Mouse (Mus musculus) limb, embryonic 14.5 days (tissue): ENCODE measurements around the gene Myt1l. TPM values are rescaled to one million over a fixed set of nuclear protein-coding genes. Genes with fewer than 3 reads are reported as not detected.

Source experiments
- ATAC-seq: fragments of 200-750 bp; cut with Nextera tagmentation; 2 replicates; pipeline ENCODE4 v1.8.0; 2017; ENCODE audit warnings: low read depth, moderate number of reproducible peaks, moderate TSS enrichment; ENCODE audit not compliant: low FRiP score
- DNase-seq: peaks from one replicate; pipeline ENCODE4 v3.0.0-alpha.2; 2015; ENCODE audit warnings: low spot score
- H3K27ac ChIP-seq: fragments of 300-500 bp; sonication (generic); replicated peaks from 2 replicates; pipeline ENCODE4 v1.5.1; 2014; ENCODE audit warnings: low read depth, mild to moderate bottlenecking, low read length, moderate library complexity, mixed read lengths
- H3K27me3 ChIP-seq: fragments of 300-500 bp; sonication (generic); 2 replicates; pipeline ENCODE4 v1.6.1; 2014; ENCODE audit warnings: low read length, mixed read lengths; ENCODE audit not compliant: control insufficient read depth, insufficient read depth
- H3K36me3 ChIP-seq: fragments of 300-500 bp; sonication (generic); 2 replicates; pipeline ENCODE4 v1.6.1; 2014; ENCODE audit warnings: mild to moderate bottlenecking, low read length, moderate library complexity, mixed read lengths; ENCODE audit not compliant: control insufficient read depth, insufficient read depth
- H3K4me1 ChIP-seq: fragments of 300-500 bp; sonication (generic); 2 replicates; pipeline ENCODE4 v1.6.1; 2014; ENCODE audit warnings: antibody characterized with exemption, low read length, mixed read lengths; ENCODE audit not compliant: control insufficient read depth, insufficient read depth
- H3K4me2 ChIP-seq: fragments of 300-500 bp; sonication (generic); replicated peaks from 2 replicates; pipeline ENCODE4 v1.6.1; 2014; ENCODE audit warnings: low read depth, mild to moderate bottlenecking, low read length, moderate library complexity; ENCODE audit not compliant: severe bottlenecking
- H3K4me3 ChIP-seq: fragments of 300-500 bp; sonication (generic); replicated peaks from 2 replicates; pipeline ENCODE4 v1.5.1; 2014; ENCODE audit warnings: low read length
- H3K9ac ChIP-seq: fragments of 300-500 bp; sonication (generic); 2 replicates; pipeline ENCODE4 v1.6.1; 2014; ENCODE audit warnings: mild to moderate bottlenecking, low read depth, low read length, moderate library complexity; ENCODE audit not compliant: severe bottlenecking
- H3K9me3 ChIP-seq: fragments of 300-500 bp; sonication (generic); 2 replicates; pipeline ENCODE4 v1.6.1; 2016; ENCODE audit warnings: low read length; ENCODE audit not compliant: control insufficient read depth
- POLR2A ChIP-seq: fragments of 200-500 bp; IDR thresholded peaks from 2 replicates; pipeline ENCODE4 v1.8.0; 2012; ENCODE audit warnings: inconsistent platforms, mild to moderate bottlenecking, moderate library complexity, borderline replicate concordance; ENCODE audit not compliant: insufficient read depth, insufficient read length; ENCODE audit errors: extremely low read depth
- WGBS: fragments of 180-500 bp; shearing (Covaris S2); extraction: QIAGEN DNeasy Blood & Tissue Kit; methylation state at CpG from one replicate; pipeline ENCODE4 v1.1.7; 2014; 5-methylcytosine and 5-hydroxymethylcytosine counted together
- polyA plus RNA-seq, 2 experiments: library from polyadenylated mRNA; depleted of rRNA in 1 of 2; stranded (reverse) in 1 of 2; unstranded in 1 of 2; fragments of >200 nt; fragmentation: Nextera tagmentation in 1 of 2; extraction: Ambion mirVana in 1 of 2; gene quantifications; 2 replicates each; pipeline versions ENCODE4 v1.2.1 to v1.2.3; 2012 to 2014

Gene Myt1l
- polyA plus RNA-seq, 2 experiments = 0.18 TPM; not detected in 1

DNA sequence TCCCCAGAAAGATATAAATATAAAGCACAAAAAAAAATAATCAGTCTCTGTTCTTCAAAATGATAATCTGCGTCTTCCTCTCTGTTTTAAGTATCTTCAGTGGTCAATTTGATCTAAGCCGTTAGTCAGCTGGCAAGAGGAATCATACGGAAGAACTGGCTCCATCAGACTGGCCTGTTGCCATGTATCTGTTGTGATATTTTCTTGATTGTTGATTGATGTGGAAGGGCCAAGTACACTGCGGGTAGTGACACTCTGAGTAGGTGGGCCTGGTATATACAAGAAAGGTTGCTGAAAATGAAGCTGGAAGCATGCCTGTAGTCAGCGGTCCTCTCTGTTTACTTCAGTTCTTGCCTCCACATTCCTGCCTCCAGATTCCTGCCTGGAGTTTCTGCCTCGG is 213.0 kb downstream of the Myt1l start:
- ATAC-seq (no peak), DNase-seq (no peak)
- TF ChIP-seq POLR2A = no peak
- Histone ChIP-seq H3K36me3 (no peaks in the 10 kb centered on the region), H3K27me3 (no peaks in the 10 kb centered on the region), H3K4me2 (no peak overlapping the region), H3K4me1 (no peaks in the 10 kb centered on the region), H3K9me3 (no peaks in the 10 kb centered on the region), H3K9ac (no peak overlapping the region), H3K27ac (no peak overlapping the region), H3K4me3 (no peak overlapping the region)
- WGBS = 91% methylated on average over 6 of the region's 6 CpGs

DNA sequence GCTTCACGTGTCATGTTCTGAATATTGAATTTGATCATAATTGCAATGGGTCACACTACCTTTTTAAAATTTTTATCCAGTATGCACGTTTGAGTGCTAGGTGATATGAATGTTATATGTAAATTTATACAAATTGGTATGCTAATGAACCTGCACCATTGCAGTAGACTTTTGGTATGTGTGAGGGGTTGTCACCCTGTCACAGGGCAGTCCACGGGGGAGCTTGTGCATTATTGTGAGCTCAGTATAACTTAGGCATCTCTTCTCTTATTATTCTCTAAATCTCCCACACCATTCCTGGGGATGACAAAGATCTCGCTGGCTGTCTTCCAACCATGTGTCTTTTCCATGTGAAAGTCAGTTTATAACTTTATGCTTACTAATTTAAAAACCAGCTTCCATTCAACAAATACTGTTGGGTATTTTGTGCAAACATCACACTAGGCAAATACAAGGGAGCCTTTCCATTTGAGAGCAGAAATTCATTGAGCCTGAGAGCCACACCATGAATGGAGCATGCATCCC is 222.5 kb downstream of the Myt1l start:
- Histone ChIP-seq H3K4me2 (no peak overlapping the region), H3K9me3 (no peaks in the 10 kb centered on the region), H3K36me3 (no peaks in the 10 kb centered on the region), H3K4me1 (no peaks in the 10 kb centered on the region), H3K27me3 (no peaks in the 10 kb centered on the region), H3K4me3 (no peak overlapping the region), H3K9ac (no peak overlapping the region), H3K27ac (no peak overlapping the region)
- WGBS = 78% methylated on average over 4 of the region's 4 CpGs
- TF ChIP-seq POLR2A = no peak
- no peak for DNase-seq
- ATAC-seq = no peak

GRCm38 (mm10) chr12:29755086-29755871 is 227.1 kb downstream of the Myt1l start:
- no peak overlapping the region for H3K9ac ChIP-seq
- H3K27me3 ChIP-seq = no peaks in the 10 kb centered on the region
- DNase-seq = no peak
- no peak for ATAC-seq
- no peak for TF ChIP-seq POLR2A
- no peaks in the 10 kb centered on the region for H3K36me3 ChIP-seq
- no peaks in the 10 kb centered on the region for H3K9me3 ChIP-seq
- H3K4me3 ChIP-seq = no peak overlapping the region
- 84% methylated on average over 5 of the region's 5 CpGs for WGBS
- no peak overlapping the region for H3K27ac ChIP-seq
- no peak overlapping the region for H3K4me2 ChIP-seq
- H3K4me1 ChIP-seq = no peaks in the 10 kb centered on the region

DNA sequence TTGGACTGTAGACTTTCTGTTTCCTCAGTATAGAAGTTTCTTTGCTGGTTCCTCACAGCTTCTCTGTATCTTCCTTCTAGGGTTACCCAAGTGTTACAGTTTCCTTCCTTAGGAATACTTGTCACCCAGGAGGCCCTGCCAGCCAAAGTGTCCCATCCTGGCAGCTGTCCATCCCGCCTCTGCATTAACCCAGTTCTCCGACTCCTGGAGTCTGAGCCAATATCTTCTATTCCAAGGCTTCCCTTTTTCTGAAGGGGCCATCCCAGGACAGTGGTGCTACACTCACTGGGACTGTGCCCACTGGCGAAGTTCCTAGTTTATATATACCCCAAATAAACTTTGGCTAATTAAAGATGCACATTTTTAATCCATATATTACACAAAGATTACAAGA is 227.7 kb downstream of the Myt1l start:
- ATAC-seq (no peak), DNase-seq (no peak)
- no peak overlapping the region for H3K9ac ChIP-seq
- H3K36me3 ChIP-seq = no peaks in the 10 kb centered on the region
- WGBS = 82% methylated on average over 3 of the region's 3 CpGs
- H3K27ac ChIP-seq = no peak overlapping the region
- H3K9me3 ChIP-seq = no peaks in the 10 kb centered on the region
- no peak overlapping the region for H3K4me3 ChIP-seq
- H3K4me2 ChIP-seq = no peak overlapping the region
- no peaks in the 10 kb centered on the region for H3K4me1 ChIP-seq
- TF ChIP-seq POLR2A = no peak
- no peaks in the 10 kb centered on the region for H3K27me3 ChIP-seq

DNA sequence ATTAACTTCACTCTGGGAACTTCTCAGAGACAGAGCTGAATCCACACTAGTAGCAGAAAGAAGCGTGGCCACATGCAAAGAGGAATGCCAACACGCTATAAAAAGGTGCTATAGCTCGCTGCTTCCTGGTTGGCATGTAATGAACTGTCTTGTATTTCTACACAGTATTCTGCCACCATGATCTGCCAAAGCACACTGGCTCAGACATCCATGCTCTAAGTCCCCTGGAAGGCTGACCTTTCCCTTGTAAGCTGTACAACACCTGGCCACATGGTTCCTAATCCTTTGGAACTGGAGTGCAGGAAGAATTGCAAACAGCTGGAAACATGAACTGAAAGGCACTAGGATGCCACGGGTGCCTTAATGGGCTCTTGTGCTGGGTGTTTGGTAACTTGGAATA is 232.4 kb downstream of the Myt1l start:
- DNase-seq = no peak
- WGBS = 55% methylated on average over 4 of the region's 4 CpGs
- TF ChIP-seq POLR2A = no peak
- Histone ChIP-seq H3K27me3 (no peaks in the 10 kb centered on the region), H3K4me3 (no peak overlapping the region), H3K36me3 (no peaks in the 10 kb centered on the region), H3K4me2 (no peak overlapping the region), H3K9ac (no peak overlapping the region), H3K4me1 (no peaks in the 10 kb centered on the region), H3K9me3 (no peaks in the 10 kb centered on the region), H3K27ac (no peak overlapping the region)
- no peak for ATAC-seq
